8 mouse cellular contexts compared by ENCODE assay signal in the genomic region with DNA sequence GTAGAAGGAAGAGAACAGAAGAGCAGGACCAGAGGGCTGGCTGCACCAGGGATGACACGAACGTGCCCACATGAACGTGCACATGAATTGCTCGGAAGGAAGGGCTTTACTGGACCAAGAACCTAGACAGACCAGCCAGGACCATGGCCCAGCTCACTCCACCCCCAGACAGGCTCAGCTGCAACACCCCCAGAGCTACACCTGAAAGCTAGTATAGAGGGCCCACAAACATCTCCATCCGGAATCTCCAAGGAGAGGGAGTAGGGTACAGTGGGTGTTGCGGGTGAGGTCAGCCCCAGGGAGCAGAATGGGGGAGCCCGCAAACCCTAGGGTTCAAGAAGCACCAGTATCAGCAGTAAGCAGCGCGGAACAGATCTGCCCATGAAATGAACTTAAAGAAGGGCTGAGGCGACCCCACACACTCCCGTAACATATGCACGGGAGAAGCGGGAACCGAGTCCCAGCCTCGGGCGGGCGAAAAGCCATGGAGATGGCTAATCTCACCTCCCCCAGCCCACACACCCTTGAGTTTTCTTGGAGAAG. TPM values are rescaled to one million over a fixed set of nuclear protein-coding genes. Genes with fewer than 3 reads are reported as not detected.
DNase-seq lines count a peak whose midpoint lies in the region; ATAC-seq and TF ChIP-seq lines count a peak whose summit lies in the region.

No protein-coding gene starts in this region.

- H3K4me3 ChIP-seq in lung, embryonic 16.5 days (ENCODE audit: low read length) = peak overlapping the region; percentile 70
- peak overlapping the region; percentile 70 for H3K4me3 ChIP-seq in forebrain, embryonic 14.5 days (ENCODE audit: low read depth, low read length)
- H3K4me3 ChIP-seq in limb, embryonic 12.5 days (replicated peaks) = peak overlapping the region; percentile 83
- peak overlapping the region; percentile 77 for H3K4me3 ChIP-seq in olfactory bulb, adult 2 months (ENCODE audit: insufficient read depth, low read depth, low read length)

- ATAC-seq in lung, embryonic 16.5 days (ENCODE audit: low read depth) = no peak
- no peak for ATAC-seq in forebrain, embryonic 14.5 days
- ATAC-seq in limb, embryonic 12.5 days (ENCODE audit: insufficient number of reproducible peaks, insufficient read depth, low FRiP score, low TSS enrichment, low read depth) = no peak
- no peak for ATAC-seq in monocyte, adult 5-6 weeks (replicated peaks; ENCODE audit: insufficient number of reproducible peaks, low FRiP score, low TSS enrichment, poor library complexity, severe bottlenecking)

- DNase-seq in lung, postnatal 4 days = no peak
- no peak for DNase-seq in forebrain, embryonic 14.5 days (ENCODE audit: low spot score)
- DNase-seq in urinary bladder, postnatal 36 days (ENCODE audit: low spot score in 2 of 2) = no peak
- no peak for DNase-seq in layer of hippocampus, postnatal 36 days

- no peak overlapping the region for H3K27ac ChIP-seq in lung, embryonic 16.5 days (ENCODE audit: low read length)
- no peak overlapping the region for H3K27ac ChIP-seq in forebrain, embryonic 14.5 days (ENCODE audit: low read depth, low read length)
- no peak overlapping the region for H3K27ac ChIP-seq in limb, embryonic 12.5 days
- 0 out of 2 replicates have a peak overlapping the region, but pooled peaks have one; percentile 7 for H3K27ac ChIP-seq in olfactory bulb, adult 2 months (ENCODE audit: insufficient read depth, low read depth, low read length)

- no peaks in the 10 kb centered on the region; the same call in 1 of the 2 replicates for H3K27me3 ChIP-seq in lung, embryonic 16.5 days (ENCODE audit: control insufficient read depth, insufficient read depth, low read depth, low read length)
- peaks cover 26% of the 10 kb centered on the region for H3K27me3 ChIP-seq in forebrain, embryonic 14.5 days (replicated peaks; ENCODE audit: control insufficient read depth, insufficient read depth, low read length)
- H3K27me3 ChIP-seq in limb, embryonic 12.5 days = peaks cover 54% of the 10 kb centered on the region

- peak overlapping the region; percentile 75 for H3K9ac ChIP-seq in lung, embryonic 16.5 days (ENCODE audit: low read length)
- peak overlapping the region; percentile 65; the same call in 1 of the 2 replicates for H3K9ac ChIP-seq in forebrain, embryonic 14.5 days (ENCODE audit: low read length)
- peak overlapping the region; percentile 82 for H3K9ac ChIP-seq in limb, embryonic 12.5 days (replicated peaks)

- peak overlapping the region; percentile 97 for H3K4me2 ChIP-seq in lung, embryonic 16.5 days (ENCODE audit: low read depth, low read length)
- peak overlapping the region; percentile 96 for H3K4me2 ChIP-seq in forebrain, embryonic 14.5 days (ENCODE audit: low read length)
- H3K4me2 ChIP-seq in limb, embryonic 12.5 days = peak overlapping the region; percentile 96

- TF ChIP-seq POLR2A in olfactory bulb, adult 2 months (IDR thresholded peaks at IDR 0.05; ENCODE audit: insufficient read depth, low read depth, low read length) = no peak

- TF ChIP-seq CTCF in olfactory bulb, adult 2 months (IDR thresholded peaks at IDR 0.05; ENCODE audit: insufficient read depth, low read depth, low read length) = no peak

- peaks cover 14% of the 10 kb centered on the region for H3K4me1 ChIP-seq in lung, embryonic 16.5 days (replicated peaks; ENCODE audit: control insufficient read depth, insufficient read depth, low read length)
- 0 out of 2 replicates have a peak, but pooled peaks cover 10% of the 10 kb centered on the region for H3K4me1 ChIP-seq in forebrain, embryonic 14.5 days (ENCODE audit: control insufficient read depth, insufficient read depth, low read length)
- H3K4me1 ChIP-seq in limb, embryonic 12.5 days (replicated peaks) = peaks cover 22% of the 10 kb centered on the region
- peaks cover 47% of the 10 kb centered on the region for H3K4me1 ChIP-seq in olfactory bulb, adult 2 months (ENCODE audit: control insufficient read depth, insufficient read depth, low read length)

- no peaks in the 10 kb centered on the region for H3K9me3 ChIP-seq in lung, embryonic 16.5 days (ENCODE audit: control insufficient read depth, low read length)
- no peaks in the 10 kb centered on the region for H3K9me3 ChIP-seq in forebrain, embryonic 14.5 days (replicated peaks; ENCODE audit: control insufficient read depth, low read length)
- no peaks in the 10 kb centered on the region for H3K9me3 ChIP-seq in limb, embryonic 12.5 days

- WGBS in lung, embryonic 16.5 days = 24% methylated on average over 17 of the region's 17 CpGs
- WGBS in forebrain, embryonic 14.5 days = 21% methylated on average over 17 of the region's 17 CpGs
- 20% methylated on average over 17 of the region's 17 CpGs for WGBS in limb, embryonic 12.5 days
- 48% methylated on average over 17 of the region's 17 CpGs for WGBS in olfactory bulb, adult 2 months

- no peaks in the 10 kb centered on the region for H3K36me3 ChIP-seq in lung, embryonic 16.5 days (ENCODE audit: control insufficient read depth, insufficient read depth, low read length)
- no peaks in the 10 kb centered on the region for H3K36me3 ChIP-seq in forebrain, embryonic 14.5 days (ENCODE audit: control insufficient read depth, insufficient read depth, low read length)
- no peaks in the 10 kb centered on the region for H3K36me3 ChIP-seq in limb, embryonic 12.5 days

RNA-seq across cellular contexts. Expression of gene Nacc2, which starts 1.4 kb away (rescaled TPM):
- polyA plus RNA-seq in lung, embryonic 16.5 days (2015; fragmentation: Nextera tagmentation; extraction: Ambion mirVana) = 9.2 and 10.9 TPM in 2 replicates
- 6.1 and 11.8 TPM in 2 replicates for polyA plus RNA-seq in forebrain, embryonic 14.5 days (2014; fragmentation: Nextera tagmentation; extraction: Ambion mirVana)
- 4.7 TPM in 2 replicates for polyA plus RNA-seq in limb, embryonic 12.5 days (2016; fragmentation: Nextera tagmentation; extraction: Ambion mirVana)
- polyA plus RNA-seq in olfactory bulb, adult 2 months (2012; ENCODE audit: insufficient read depth, insufficient read length, low replicate concordance, missing spikeins) = 71.7 TPM in 1 of 2 replicates, not detected in the other
- 1.1 to 3.6 TPM (median 1.4 TPM) in 3 replicates for total RNA-seq in monocyte, adult 5-6 weeks (2017)
- total RNA-seq in layer of hippocampus, postnatal 36 days (2021) = 10 to 100 TPM; 60.6 to 66.8 TPM
